Mouse (Mus musculus) left cerebral cortex, postnatal 10 days (tissue): ENCODE results near the gene Hist1h2bk. TPM values are rescaled to one million over a fixed set of nuclear protein-coding genes. Genes with fewer than 3 reads are reported as not detected.
A peak's percentile ranks its signal among the peaks of the same experiment; 100 is the strongest.
"Not testable (repeated sequence)": the region's sequence is repeated elsewhere in the genome, so short reads cannot be mapped to it uniquely, and the experiment has no call there.

ENCODE experiments used
- DNase-seq, 2 experiments: peaks; one replicate each; pipeline ENCODE4 v3.0.0; 2021 to 2022; ENCODE audit warnings: low spot score in 2 of 2, mixed read lengths in 1 of 2; ENCODE audit errors: extremely low spot score in 1 of 2
- intact Hi-C: fragments of 180-260 bp; cut with DNase I; formaldehyde crosslinking; loops from one replicate; pipeline ENCODE4 v1.15.1; 2025
- microRNA-seq: library from miRNA; unstranded; fragments of <30 nt; microRNA quantifications from one replicate; pipeline ENCODE4 v1.2.0, GENCODE M21; 2022
- total RNA-seq, 2 experiments: library from RNA; stranded (reverse); gene quantifications; 2 replicates each; pipeline ENCODE4 v1.2.3; 2021

Gene Hist1h2bk
- total RNA-seq, 2 experiments from 2014 or later, result 38.0 to 50.2 TPM

GRCm38 (mm10) chr13:22050591-22051522, 15.2 kb downstream of the Hist1h2bk start:
- intact Hi-C loops, result loop anchor here (10.0 kb wide), 1 partner anchor 1224 kb away; no protein-coding TSS in a partner anchor
- DNase-seq, result peak; percentile 85 to 96

GRCm38 (mm10) chr13:22051523-22051859, 15.8 kb downstream of the Hist1h2bk start:
- intact Hi-C loops, result loop anchor here (10.0 kb wide), 1 partner anchor 1223 kb away; no protein-coding TSS in a partner anchor
- no peak for DNase-seq

GRCm38 (mm10) chr13:22053754-22054153, 18.1 kb downstream of the Hist1h2bk start:
- intact Hi-C loops, result loop anchor here (10.0 kb wide), 1 partner anchor 1221 kb away; no protein-coding TSS in a partner anchor
- DNase-seq, result no peak

GRCm38 (mm10) chr13:22061422-22061821, 25.8 kb downstream of the Hist1h2bk start:
- no peak for DNase-seq
- intact Hi-C loops, result no loop called here

GRCm38 (mm10) chr13:22063468-22063867, 27.8 kb downstream of the Hist1h2bk start:
- DNase-seq, result no peak
- intact Hi-C loops, result no loop called here

GRCm38 (mm10) chr13:22084140-22084539, 48.5 kb downstream of the Hist1h2bk start, which contains the start of gene Vmn1r188:
Gene Vmn1r188, plus strand, starts transcription at chr13:22084440.
- DNase-seq, intact Hi-C loops: not testable (repeated sequence)

Small RNA genes within 50 kb of the gene (microRNA-seq; reads per million reads assigned to microRNA genes)
- gene Gm26300 (not detected), gene Gm44390 (not detected), gene Gm44486 (not detected)

Other genes with a start within 250 kb of the Hist1h2bk start
- 1 to 10 TPM; 5.2 to 6.1 TPM for gene Hist1h2an, start 248.7 kb upstream of the Hist1h2bk start, total RNA-seq
- 10 to 100 TPM; 16.5 to 17.0 TPM for gene Hist1h2bp, start 248.4 kb upstream of the Hist1h2bk start, total RNA-seq
- gene Hist1h2bq, start 225.7 kb upstream of the Hist1h2bk start, total RNA-seq, result 10 to 100 TPM; 48.3 to 50.2 TPM
- gene Hist1h2ao, start 225.4 kb upstream of the Hist1h2bk start, total RNA-seq, result not detected
- 100 to 1,000 TPM; 180 to 194 TPM for gene Hist1h4m, start 224.1 kb upstream of the Hist1h2bk start, total RNA-seq
- 10 to 100 TPM; 21.2 to 27.5 TPM for gene Hist1h4n, start 203.7 kb upstream of the Hist1h2bk start, total RNA-seq
- 10 to 100 TPM; 66.4 to 75.9 TPM for gene Hist1h2ap, start 202.4 kb upstream of the Hist1h2bk start, total RNA-seq
- 10 to 100 TPM; 47.5 to 49.6 TPM for gene Hist1h2br, start 202.1 kb upstream of the Hist1h2bk start, total RNA-seq
- 1 to 10 TPM; 3.9 to 5.1 TPM for gene Zfp184, start 90.8 kb upstream of the Hist1h2bk start, total RNA-seq
- not detected for gene Pom121l2, start 54.7 kb upstream of the Hist1h2bk start, total RNA-seq
- under 1 TPM in 1 of 2 experiments, not detected in 1; 0.55 TPM for gene Prss16, start 26.1 kb upstream of the Hist1h2bk start, total RNA-seq
- gene Hist1h2ah, start 302 bp upstream of the Hist1h2bk start, total RNA-seq, result 10 to 100 TPM; 37.9 to 54.9 TPM
- 10 to 100 TPM; 45.9 to 47.6 TPM for gene Hist1h4i, start 5.5 kb downstream of the Hist1h2bk start, total RNA-seq
- gene Hist1h2ag, start 7.1 kb downstream of the Hist1h2bk start, total RNA-seq, result 10 to 100 TPM; 26.2 to 28.0 TPM
- 10 to 100 TPM; 21.4 to 25.6 TPM for gene Hist1h2bj, start 7.3 kb downstream of the Hist1h2bk start, total RNA-seq
- gene Vmn1r188, start 48.6 kb downstream of the Hist1h2bk start, total RNA-seq, result not detected
- gene Vmn1r189, start 70.0 kb downstream of the Hist1h2bk start, total RNA-seq, result not detected
- not detected for gene Vmn1r191, start 148.1 kb downstream of the Hist1h2bk start, total RNA-seq
- gene Vmn1r192, start 155.3 kb downstream of the Hist1h2bk start, total RNA-seq, result not detected
- not detected for gene Vmn1r193, start 187.3 kb downstream of the Hist1h2bk start, total RNA-seq
- gene Vmn1r194, start 208.3 kb downstream of the Hist1h2bk start, total RNA-seq, result not detected
- gene Vmn1r195, start 234.7 kb downstream of the Hist1h2bk start, total RNA-seq, result not detected